Mouse (Mus musculus) left cerebral cortex, adult 2 months (tissue): ENCODE results near the gene Aplnr. TPM values are rescaled to one million over a fixed set of nuclear protein-coding genes. Genes with fewer than 3 reads are reported as not detected.

Experiments used
- DNase-seq, 2 experiments: peaks; one replicate each; pipeline ENCODE4 v3.0.0; 2021 to 2022; ENCODE audit warnings: low spot score in 2 of 2, mixed read lengths in 1 of 2; ENCODE audit errors: extremely low spot score in 1 of 2
- H3K27ac ChIP-seq: fragments of 200-600 bp; 2 replicates; pipeline ENCODE4 v1.8.1; 2022
- H3K4me3 ChIP-seq: fragments of 200-600 bp; 2 replicates; pipeline ENCODE4 v1.8.1; 2022
- CTCF ChIP-seq: fragments of 200-600 bp; IDR thresholded peaks from 2 replicates; pipeline ENCODE4 v1.8.1; 2022; ENCODE audit warnings: antibody characterized with exemption, mild to moderate bottlenecking, moderate library complexity
- intact Hi-C: fragments of 180-260 bp; cut with DNase I; formaldehyde crosslinking; loops from one replicate; pipeline ENCODE4 v1.15.1; 2025
- total RNA-seq, 2 experiments: library from RNA; stranded (reverse); gene quantifications; 2 replicates each; pipeline ENCODE4 v1.2.3; 2021

Aplnr gene
- total RNA-seq, 2 experiments from 2014 or later = 0.30 to 0.38 TPM

DNA sequence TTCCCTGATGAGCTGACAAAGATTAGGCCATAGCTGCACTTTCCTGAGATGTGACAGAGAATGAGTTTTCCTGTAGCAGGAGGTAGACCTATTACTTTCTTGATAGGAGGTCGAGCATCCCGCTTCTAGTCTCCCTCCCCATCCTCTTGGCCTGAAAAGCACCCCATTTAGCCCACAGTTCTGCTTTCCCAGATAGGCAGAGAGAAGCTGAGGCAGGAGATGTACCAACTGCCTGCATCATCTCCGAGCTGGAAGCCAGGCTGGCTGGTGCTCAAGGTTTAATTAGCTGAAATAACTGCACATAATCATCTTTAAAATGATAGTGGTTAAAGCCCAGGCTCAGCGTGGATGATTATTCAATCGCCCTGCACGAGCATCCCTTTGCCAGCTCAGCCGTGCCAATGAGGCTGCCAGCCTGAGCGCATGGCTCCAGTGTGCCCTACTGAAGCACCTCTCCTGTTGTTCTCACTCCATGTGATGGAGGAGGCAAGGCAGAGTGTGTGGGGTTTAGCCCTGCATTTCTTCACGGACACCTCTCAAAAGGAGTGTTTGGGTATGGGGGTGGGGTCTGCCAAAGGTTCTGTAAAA lies 25.6 kb upstream of the Aplnr start:
- Histone ChIP-seq H3K27ac (no peak overlapping the region), H3K4me3 (no peak overlapping the region)

DNA sequence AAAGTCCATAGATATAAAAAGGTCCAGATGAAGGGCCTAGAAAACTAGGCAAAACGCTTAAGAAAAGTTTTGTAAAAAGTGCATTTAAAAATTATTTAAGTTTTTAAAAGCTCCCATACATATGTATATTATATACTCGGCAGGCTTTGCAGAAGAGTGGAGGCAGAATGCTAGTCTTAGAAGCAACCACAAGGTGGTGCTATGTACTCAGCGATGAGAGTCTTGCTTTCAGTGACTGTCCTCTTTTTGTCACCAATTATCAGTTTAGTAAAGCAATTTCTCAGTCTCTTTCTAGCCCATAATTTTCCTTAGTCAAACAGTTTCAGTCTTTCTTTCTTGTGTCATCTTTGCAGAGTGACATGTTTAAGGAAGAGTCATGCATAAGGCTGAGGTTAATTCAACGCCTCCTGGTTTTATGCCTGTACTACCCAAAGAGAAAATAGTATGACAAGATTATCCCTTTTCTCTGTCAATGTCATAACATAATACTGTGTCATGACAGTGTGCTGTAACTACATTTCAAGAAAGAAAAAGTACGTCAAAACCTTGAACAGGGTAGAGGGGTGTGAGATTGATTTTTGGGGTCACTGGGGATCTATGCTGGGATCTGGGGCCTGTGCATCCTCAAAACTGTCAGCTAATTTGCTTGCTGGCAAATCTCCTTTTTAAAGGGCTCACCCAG lies 12.7 kb upstream of the Aplnr start:
- Histone ChIP-seq H3K27ac (no peak overlapping the region), H3K4me3 (no peak overlapping the region)
- peak; percentile 94 for TF ChIP-seq CTCF
- intact Hi-C loops = loop anchor here (1.0 to 5.0 kb wide), 3 partner anchors 438 to 1339 kb away; no protein-coding TSS in a partner anchor
- DNase-seq = peak; percentile 56 to 57

More for the DNA sequence above, 25.6 kb upstream of the Aplnr start:
- intact Hi-C loops = no loop called here
- DNase-seq = peak in 1 of 2 experiments; percentile 9
- TF ChIP-seq CTCF = no peak

DNA sequence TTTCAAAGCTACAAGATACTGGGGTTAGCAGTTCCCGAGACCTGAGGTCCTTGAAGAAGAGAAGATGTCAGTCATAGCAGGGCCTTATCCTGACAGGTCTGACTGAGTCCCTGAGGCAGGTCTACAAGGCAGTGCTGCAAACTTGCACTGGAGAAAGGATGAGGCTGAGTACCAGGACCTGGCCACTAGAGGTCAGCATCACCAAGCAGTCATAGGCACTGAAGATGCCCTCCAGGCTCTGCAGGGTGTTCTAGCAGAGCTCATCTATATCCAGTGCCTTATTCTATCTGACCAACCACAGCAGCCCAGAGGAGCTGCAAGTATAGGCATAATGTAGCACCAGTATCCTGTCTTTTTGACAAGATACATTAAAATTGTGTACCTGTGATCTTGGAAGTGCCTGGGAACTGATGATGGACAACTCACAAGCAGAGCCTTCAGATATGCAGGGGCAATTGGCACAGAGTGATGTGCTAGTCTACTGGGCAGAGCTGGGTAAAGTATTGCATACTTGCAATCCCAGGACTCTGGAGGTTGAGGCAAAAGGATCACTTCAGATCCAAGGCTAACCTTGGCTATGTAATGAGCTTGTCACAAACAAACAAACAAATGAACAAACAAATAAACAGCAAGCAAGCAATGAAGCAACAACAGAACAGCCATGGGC lies 12.0 kb upstream of the Aplnr start:
- Histone ChIP-seq H3K27ac (no peak overlapping the region), H3K4me3 (no peak overlapping the region)
- intact Hi-C loops = loop anchor here (1.0 to 5.0 kb wide), 4 partner anchors 122 to 1338 kb away; no protein-coding TSS in a partner anchor
- TF ChIP-seq CTCF = peak; percentile 90
- peak; percentile 79 to 80 for DNase-seq

DNA sequence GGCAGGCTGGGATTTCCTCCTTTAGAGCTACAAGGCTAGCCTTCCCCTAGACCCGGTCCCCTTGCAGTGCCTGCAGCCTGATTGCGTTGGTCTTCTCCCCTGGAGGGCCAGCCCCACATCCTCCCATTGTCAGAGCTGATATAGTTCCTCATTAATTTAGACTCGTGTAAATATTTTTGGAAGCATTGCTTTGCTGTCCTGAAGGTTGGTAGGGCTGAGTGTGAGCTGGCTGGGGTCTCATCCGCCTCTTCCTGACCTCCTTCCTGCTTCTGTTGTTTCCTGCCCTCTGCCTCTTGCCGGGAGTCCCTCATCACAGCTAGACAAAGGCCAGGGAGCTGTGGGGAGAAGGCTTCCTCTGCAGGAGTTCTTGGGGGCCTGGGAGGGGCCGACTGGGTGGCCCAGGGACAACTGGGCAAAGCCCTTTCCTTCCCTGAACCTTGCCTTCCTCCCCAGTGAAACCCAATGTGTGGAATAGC lies 6.5 kb upstream of the Aplnr start:
- DNase-seq = peak in 1 of 2 experiments; percentile 6
- Histone ChIP-seq H3K27ac (no peak overlapping the region), H3K4me3 (no peak overlapping the region)
- no peak for TF ChIP-seq CTCF
- intact Hi-C loops = no loop called here

DNA sequence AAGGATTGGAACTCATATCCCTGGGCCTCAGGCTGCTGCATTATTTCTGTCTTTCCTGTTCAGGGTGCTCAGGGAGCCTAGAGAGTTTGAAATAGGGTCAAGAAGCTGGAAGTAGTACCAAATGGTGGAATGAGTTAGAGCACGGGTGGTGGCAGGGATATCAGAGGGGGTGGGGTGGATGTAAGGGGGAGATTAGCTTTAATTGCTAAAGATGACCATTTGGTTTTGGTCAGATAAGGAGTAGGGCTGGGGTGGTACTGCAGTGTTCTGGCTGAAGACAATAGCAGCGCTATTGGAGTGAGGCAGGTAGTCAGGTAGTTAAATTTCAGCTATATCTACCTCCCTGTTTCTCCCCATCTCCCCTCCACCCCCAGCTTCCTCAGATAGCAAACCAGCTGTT lies 4.8 kb upstream of the Aplnr start:
- DNase-seq = peak in 1 of 2 experiments; percentile 0
- TF ChIP-seq CTCF = no peak
- intact Hi-C loops = no loop called here
- H3K27ac ChIP-seq = no peak overlapping the region
- H3K4me3 ChIP-seq = no peak overlapping the region

DNA sequence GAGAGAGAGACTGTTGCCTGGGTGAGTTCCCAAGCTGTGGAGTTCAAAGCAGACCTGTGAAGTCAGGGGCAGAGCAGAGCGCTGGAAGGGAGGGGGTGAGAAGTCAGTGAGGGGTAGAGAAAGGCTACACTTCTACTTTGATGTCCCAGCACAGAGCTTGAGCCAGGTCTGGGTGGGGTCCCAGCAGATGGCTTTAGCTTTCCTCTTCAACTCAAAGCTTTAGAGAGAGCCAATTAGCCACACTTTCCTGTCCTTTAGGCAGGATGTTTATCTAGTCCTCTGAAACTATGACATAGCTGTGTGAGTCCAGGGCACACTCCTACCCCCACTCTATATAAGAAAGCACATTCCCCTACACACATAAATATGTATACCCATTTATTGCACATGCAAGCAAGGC lies 4.3 kb upstream of the Aplnr start:
- DNase-seq = peak in 1 of 2 experiments; percentile 1
- no peak overlapping the region for H3K4me3 ChIP-seq
- intact Hi-C loops = no loop called here
- no peak for TF ChIP-seq CTCF
- no peak overlapping the region for H3K27ac ChIP-seq

DNA sequence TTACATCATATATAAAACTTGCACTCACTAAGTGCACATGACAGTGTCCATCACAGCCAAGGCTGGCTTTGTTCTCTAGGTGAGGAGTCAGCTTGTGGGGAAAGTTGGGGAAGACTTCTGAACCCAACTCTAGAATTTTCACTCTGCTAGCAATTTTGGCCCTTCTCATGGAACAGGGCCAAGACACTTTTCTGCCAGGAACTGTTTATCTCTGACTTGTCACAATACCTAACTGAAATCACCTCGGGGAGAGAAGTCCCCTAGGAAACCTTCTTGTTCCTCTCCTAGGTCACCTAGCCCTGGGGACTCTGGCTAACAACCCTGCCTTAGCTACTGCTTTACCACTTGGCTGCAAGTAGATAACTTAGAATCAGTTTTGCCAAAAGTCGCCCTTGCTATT lies 3.8 kb upstream of the Aplnr start:
- DNase-seq = peak in 1 of 2 experiments; percentile 3
- TF ChIP-seq CTCF = no peak
- intact Hi-C loops = no loop called here
- no peak overlapping the region for H3K4me3 ChIP-seq
- no peak overlapping the region for H3K27ac ChIP-seq

DNA sequence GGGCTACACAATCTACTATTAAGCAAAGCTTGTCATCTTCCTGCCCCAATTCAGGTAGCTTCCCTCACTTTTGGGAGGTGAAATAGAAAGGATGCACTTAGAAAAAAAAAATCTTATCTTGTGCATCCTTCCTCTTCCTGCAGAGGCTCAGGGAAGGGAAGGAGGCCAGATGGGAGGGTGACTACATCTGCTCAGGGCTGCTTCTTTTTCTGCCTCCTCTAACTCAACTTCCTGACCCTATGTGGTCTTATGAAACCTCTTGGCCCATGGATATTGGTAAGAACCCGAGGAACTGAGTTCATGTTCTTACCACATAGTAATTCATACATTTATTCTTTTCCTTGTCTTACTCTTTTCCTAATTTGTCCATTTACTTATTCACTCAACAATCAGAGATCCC lies 926 bp upstream of the Aplnr start:
- no peak for DNase-seq
- no peak overlapping the region for H3K4me3 ChIP-seq
- TF ChIP-seq CTCF = no peak
- intact Hi-C loops = no loop called here
- no peak overlapping the region for H3K27ac ChIP-seq

DNA sequence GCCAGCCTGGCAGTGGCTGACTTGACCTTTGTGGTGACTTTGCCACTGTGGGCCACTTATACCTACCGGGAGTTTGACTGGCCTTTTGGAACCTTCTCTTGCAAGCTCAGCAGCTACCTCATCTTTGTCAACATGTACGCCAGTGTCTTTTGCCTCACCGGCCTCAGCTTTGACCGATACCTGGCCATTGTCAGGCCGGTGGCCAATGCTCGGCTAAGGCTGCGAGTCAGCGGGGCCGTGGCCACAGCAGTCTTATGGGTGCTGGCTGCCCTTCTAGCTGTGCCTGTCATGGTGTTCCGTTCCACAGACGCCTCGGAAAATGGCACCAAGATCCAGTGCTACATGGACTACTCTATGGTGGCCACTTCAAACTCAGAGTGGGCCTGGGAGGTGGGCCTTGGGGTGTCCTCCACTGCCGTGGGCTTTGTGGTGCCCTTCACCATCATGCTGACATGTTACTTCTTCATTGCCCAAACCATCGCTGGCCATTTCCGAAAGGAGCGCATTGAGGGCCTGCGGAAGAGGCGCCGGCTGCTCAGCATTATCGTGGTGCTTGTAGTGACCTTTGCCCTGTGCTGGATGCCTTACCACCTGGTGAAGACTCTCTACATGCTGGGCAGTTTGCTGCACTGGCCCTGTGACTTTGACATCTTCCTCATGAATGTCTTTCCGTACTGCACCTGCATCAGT lies 951 bp downstream of the Aplnr start:
- intact Hi-C loops = no loop called here
- Histone ChIP-seq H3K27ac (no peak overlapping the region), H3K4me3 (no peak overlapping the region)
- no peak for TF ChIP-seq CTCF
- DNase-seq = no peak

DNA sequence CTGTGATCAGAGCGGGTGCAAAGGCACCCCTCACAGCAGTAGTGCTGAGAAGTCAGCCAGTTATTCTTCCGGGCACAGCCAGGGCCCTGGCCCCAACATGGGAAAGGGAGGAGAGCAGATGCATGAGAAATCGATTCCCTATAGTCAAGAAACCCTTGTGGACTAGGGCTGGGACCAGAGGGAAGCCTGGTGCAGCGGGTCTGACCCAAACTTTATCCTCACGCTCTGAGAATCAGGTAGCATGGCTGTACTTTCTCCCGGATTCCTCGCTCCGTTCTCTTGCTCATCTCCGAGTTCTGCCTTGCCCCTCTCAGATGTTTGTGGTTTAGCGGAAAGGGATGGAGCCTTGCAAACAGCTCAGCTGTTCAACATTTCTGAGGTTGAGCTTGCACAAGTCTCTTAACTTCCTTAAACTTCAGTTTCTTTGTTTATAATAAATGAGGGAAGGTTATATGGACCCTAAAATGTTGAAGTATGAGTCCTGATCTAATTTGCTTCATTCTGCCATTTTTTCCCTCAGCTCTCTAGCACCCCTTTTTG lies 1.6 kb downstream of the Aplnr start:
- DNase-seq = no peak

DNA sequence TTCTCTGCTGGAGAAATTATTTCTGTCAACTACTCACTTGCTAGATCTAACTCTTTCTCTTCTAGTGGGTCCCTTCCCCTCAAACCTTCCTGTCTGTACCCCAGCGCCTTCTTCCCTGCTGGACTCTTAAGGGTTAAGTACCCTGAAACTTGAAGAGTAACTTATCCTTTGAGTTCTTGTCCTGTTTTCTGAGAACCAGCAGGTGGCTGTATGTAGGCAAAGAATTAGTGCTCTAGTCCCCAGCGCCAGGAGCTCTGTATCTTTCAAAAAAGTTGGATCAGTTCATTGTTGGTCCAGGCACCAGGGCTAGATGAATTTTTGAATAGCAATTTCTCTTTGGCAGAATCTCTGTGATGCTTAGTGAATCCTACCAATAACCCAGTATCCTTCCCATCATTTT lies 2.1 kb downstream of the Aplnr start:
- intact Hi-C loops = no loop called here
- DNase-seq = no peak
- H3K27ac ChIP-seq = no peak overlapping the region
- TF ChIP-seq CTCF = peak; percentile 25
- no peak overlapping the region for H3K4me3 ChIP-seq

More for the DNA sequence above, 1.6 kb downstream of the Aplnr start:
- TF ChIP-seq CTCF = no peak
- H3K4me3 ChIP-seq = no peak overlapping the region
- intact Hi-C loops = no loop called here
- no peak overlapping the region for H3K27ac ChIP-seq
